Mouse (Mus musculus): ENCODE measurements around the gene Spag5.

DNA sequence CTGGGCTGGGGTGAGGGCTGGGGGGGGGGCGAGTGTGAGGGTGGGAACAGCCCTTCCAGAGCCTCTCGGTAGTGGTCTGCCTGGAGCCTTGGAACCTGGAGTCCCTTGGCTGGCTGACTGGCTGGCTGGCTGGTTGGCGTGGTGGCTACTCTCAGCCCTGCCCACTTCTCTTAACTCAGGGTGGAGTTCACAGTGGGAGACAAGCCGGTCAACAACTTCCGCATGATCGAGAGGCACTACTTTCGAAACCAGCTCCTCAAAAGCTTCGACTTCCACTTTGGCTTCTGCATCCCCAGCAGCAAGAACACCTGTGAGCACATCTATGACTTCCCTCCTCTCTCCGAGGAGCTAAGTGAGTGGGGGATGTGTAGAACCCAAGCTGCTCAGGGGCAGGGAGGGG, 46.6 kb downstream of the Spag5 start:
- TF ChIP-seq POLR2A (IDR thresholded peaks at IDR 0.05; ENCODE audit: borderline replicate concordance, extremely low read depth, low read depth, low read length) (no peak), CTCF (IDR thresholded peaks at IDR 0.05; ENCODE audit: insufficient read depth, low read length) (no peak)

Data from lung, adult 2 months (tissue).